Mouse (Mus musculus) CH12.LX (cell line): ENCODE results near the gene Gja5. TPM values are rescaled to one million over a fixed set of nuclear protein-coding genes. Genes with fewer than 3 reads are reported as not detected.

Experiments used
- DNase-seq: peaks from one replicate; pipeline ENCODE4 v3.0.0-alpha.2; 2013; ENCODE audit errors: extremely low read depth
- H3K27ac ChIP-seq: 2 replicates; pipeline ENCODE4 v1.5.1; 2012; ENCODE audit warnings: low read depth, mild to moderate bottlenecking, control low read depth, moderate library complexity; ENCODE audit not compliant: insufficient read depth
- H3K27me3 ChIP-seq: replicated peaks from 2 replicates; pipeline ENCODE3; 2012; ENCODE audit warnings: inconsistent platforms
- H3K36me3 ChIP-seq, 2 experiments: replicated peaks in 1 of 2; 2 replicates each; pipeline versions ENCODE3 to v1.6.1; 2012; ENCODE audit warnings: inconsistent platforms in 1 of 2, low read length in 1 of 2, mild to moderate bottlenecking in 1 of 2, mixed read lengths in 1 of 2, moderate library complexity in 1 of 2; ENCODE audit not compliant: control insufficient read depth in 1 of 2, insufficient read depth in 1 of 2
- H3K4me1 ChIP-seq, 2 experiments: 2 replicates each; pipeline ENCODE4 v1.6.1; 2012; ENCODE audit warnings: inconsistent platforms in 1 of 2, moderate library complexity in 1 of 2; ENCODE audit not compliant: insufficient read depth in 2 of 2, control insufficient read depth in 1 of 2
- H3K4me2 ChIP-seq: 2 replicates; pipeline ENCODE4 v1.6.1; 2012; ENCODE audit warnings: low read depth, mild to moderate bottlenecking, control low read depth; ENCODE audit not compliant: poor library complexity, insufficient read depth, severe bottlenecking
- H3K4me3 ChIP-seq, 3 experiments: fragments of 150-350 bp in 1 of 3; sonication (generic) in 1 of 3; replicated peaks in 1 of 3; 2 replicates each; pipeline versions ENCODE3 to v1.5.1; 2011 to 2012; ENCODE audit warnings: low read depth in 2 of 3, low read length in 2 of 3, mild to moderate bottlenecking in 2 of 3, moderate library complexity in 2 of 3, control low read depth in 1 of 3, improper control_type of control experiment in 1 of 3, inconsistent platforms in 1 of 3, mixed read lengths in 1 of 3; ENCODE audit not compliant: poor library complexity in 1 of 3
- H3K79me2 ChIP-seq: replicated peaks from 2 replicates; pipeline ENCODE4 v1.6.1; 2012; ENCODE audit warnings: mild to moderate bottlenecking, moderate library complexity; ENCODE audit not compliant: control insufficient read depth, poor library complexity, insufficient read depth, severe bottlenecking; ENCODE audit errors: extremely low read depth
- H3K9ac ChIP-seq: 2 replicates; pipeline ENCODE4 v1.6.1; 2012; ENCODE audit warnings: low read depth, mild to moderate bottlenecking, control low read depth, moderate library complexity; ENCODE audit not compliant: insufficient read depth
- H3K9me3 ChIP-seq: replicated peaks from 2 replicates; pipeline ENCODE3; 2012; ENCODE audit warnings: low read length, inconsistent platforms, mixed read lengths
- BHLHE40 ChIP-seq: IDR thresholded peaks from 2 replicates; pipeline ENCODE4 v1.6.1; 2011; ENCODE audit warnings: mild to moderate bottlenecking, low read depth, low read length, improper control_type of control experiment
- CHD1 ChIP-seq: IDR thresholded peaks from 2 replicates; pipeline ENCODE4 v1.6.1; 2012; ENCODE audit warnings: low read depth, low read length, improper control_type of control experiment, inconsistent platforms
- CHD2 ChIP-seq: IDR thresholded peaks from 2 replicates; pipeline ENCODE4 v1.6.1; 2011; ENCODE audit warnings: low read length, improper control_type of control experiment
- CTCF ChIP-seq, 2 experiments: IDR thresholded peaks in 1 of 2; conservative IDR thresholded peaks in 1 of 2; 2 replicates each; pipeline ENCODE4 v1.5.1; 2011 to 2012; ENCODE audit warnings: low read depth in 2 of 2, low read length in 2 of 2, improper control_type of control experiment in 1 of 2, inconsistent platforms in 1 of 2, mild to moderate bottlenecking in 1 of 2, moderate library complexity in 1 of 2
- E2F4 ChIP-seq: IDR thresholded peaks from 2 replicates; pipeline ENCODE4 v1.6.1; 2011; ENCODE audit warnings: low read depth, low read length, improper control_type of control experiment; ENCODE audit not compliant: insufficient replicate concordance
- ELF1 ChIP-seq: IDR thresholded peaks from 2 replicates; pipeline ENCODE4 v1.6.1; 2014; ENCODE audit warnings: low read depth, mild to moderate bottlenecking, inconsistent platforms, low read length, improper control_type of control experiment
- EP300 ChIP-seq: IDR thresholded peaks from 2 replicates; pipeline ENCODE4 v1.6.1; 2011; ENCODE audit warnings: low read length, improper control_type of control experiment
- ETS1 ChIP-seq: conservative IDR thresholded peaks from 2 replicates; pipeline ENCODE4 v1.6.1; 2012; ENCODE audit warnings: low read depth, mild to moderate bottlenecking, inconsistent platforms, low read length, improper control_type of control experiment, moderate library complexity
- HCFC1 ChIP-seq: IDR thresholded peaks from 2 replicates; pipeline ENCODE4 v1.6.1; 2012; ENCODE audit warnings: low read depth, mild to moderate bottlenecking, inconsistent platforms, low read length, improper control_type of control experiment
- JUN ChIP-seq: IDR thresholded peaks from 2 replicates; pipeline ENCODE4 v1.6.1; 2011; ENCODE audit warnings: low read depth, mild to moderate bottlenecking, low read length, improper control_type of control experiment, moderate library complexity; ENCODE audit not compliant: insufficient read depth
- JUND ChIP-seq: conservative IDR thresholded peaks from 2 replicates; pipeline ENCODE4 v1.6.1; 2011; ENCODE audit warnings: low read depth, low read length, improper control_type of control experiment
- KAT2A ChIP-seq: IDR thresholded peaks from 2 replicates; pipeline ENCODE4 v1.6.1; 2012; ENCODE audit warnings: low read length, improper control_type of control experiment, inconsistent platforms; ENCODE audit not compliant: insufficient replicate concordance
- MAFK ChIP-seq: IDR thresholded peaks from 2 replicates; pipeline ENCODE4 v1.6.1; 2011; ENCODE audit warnings: low read length, improper control_type of control experiment; ENCODE audit not compliant: insufficient replicate concordance
- MEF2A ChIP-seq: IDR thresholded peaks from 2 replicates; pipeline ENCODE4 v1.6.1; 2014; ENCODE audit warnings: low read depth, mild to moderate bottlenecking, inconsistent platforms, low read length, improper control_type of control experiment, borderline replicate concordance
- MXI1 ChIP-seq: IDR thresholded peaks from 2 replicates; pipeline ENCODE4 v1.6.1; 2011; ENCODE audit warnings: mild to moderate bottlenecking, low read depth, low read length, improper control_type of control experiment
- MYC ChIP-seq: IDR thresholded peaks from 2 replicates; pipeline ENCODE4 v1.6.1; 2011; ENCODE audit warnings: low read depth, mild to moderate bottlenecking, improper control_type of control experiment, low read length
- NELFE ChIP-seq: IDR thresholded peaks from 2 replicates; pipeline ENCODE4 v1.6.1; 2011; ENCODE audit warnings: low read depth, low read length, improper control_type of control experiment
- NRF1 ChIP-seq: IDR thresholded peaks from 2 replicates; pipeline ENCODE4 v1.6.1; 2014; ENCODE audit warnings: low read depth, mild to moderate bottlenecking, inconsistent platforms, low read length, improper control_type of control experiment, moderate library complexity
- PAX5 ChIP-seq: IDR thresholded peaks from 2 replicates; pipeline ENCODE4 v1.6.1; 2012; ENCODE audit warnings: low read length, inconsistent platforms, mixed read lengths
- POLR2AphosphoS2 ChIP-seq: IDR thresholded peaks from 2 replicates; pipeline ENCODE4 v1.6.1; 2011; ENCODE audit warnings: low read depth, low read length, improper control_type of control experiment
- SMC3 ChIP-seq: IDR thresholded peaks from 2 replicates; pipeline ENCODE4 v1.6.1; 2011; ENCODE audit warnings: low read depth, low read length, improper control_type of control experiment
- UBTF ChIP-seq: IDR thresholded peaks from 2 replicates; pipeline ENCODE4 v1.6.1; 2012; ENCODE audit warnings: low read depth, mild to moderate bottlenecking, inconsistent platforms, low read length, improper control_type of control experiment, moderate library complexity
- ZC3H11A ChIP-seq: IDR thresholded peaks from 2 replicates; pipeline ENCODE4 v1.6.1; 2012; ENCODE audit warnings: low read depth, mild to moderate bottlenecking, inconsistent platforms, low read length, improper control_type of control experiment
- ZMIZ1 ChIP-seq: IDR thresholded peaks from 2 replicates; pipeline ENCODE4 v1.6.1; 2012; ENCODE audit warnings: low read depth, mild to moderate bottlenecking, inconsistent platforms, low read length, improper control_type of control experiment
- dilution Hi-C: fragments of 300-500 bp; cut with MboI; formaldehyde crosslinking; loops from 2 replicates; pipeline ENCODE4 v1.14.3; 2020; ENCODE audit warnings: low sequenced_read_pairs; ENCODE audit not compliant: extremely low pct_unique_long_range_greater_than_20kb, extremely low pct_ligation_motif_present
- in situ Hi-C: fragments of 300-500 bp; cut with MboI; formaldehyde crosslinking; loops from 3 replicates; pipeline ENCODE4 v1.14.3; 2019; ENCODE audit warnings: low sequenced_read_pairs, low pct_ligation_motif_present, low pct_unique_long_range_greater_than_20kb, mixed read lengths
- polyA plus RNA-seq: library from polyadenylated mRNA; unstranded; fragments of >175 nt; gene quantifications from 2 replicates; pipeline ENCODE4 v1.2.1, GENCODE M21; 2012; ENCODE audit warnings: low read depth; ENCODE audit not compliant: insufficient read length
- total RNA-seq, 2 experiments: library from RNA; depleted of rRNA; stranded (reverse); fragments of 300-350 nt in 1 of 2; fragments of >200 nt in 1 of 2; gene quantifications; 2 replicates each; pipeline ENCODE4 v1.2.3; 2012 to 2014

The Gja5 gene
- total and polyA plus RNA-seq, 3 experiments, result not detected

- no peak for TF ChIP-seq POLR2AphosphoS2
- TF ChIP-seq CTCF (conservative IDR thresholded peaks at IDR 0.05 in 1 of 2, IDR thresholded peaks at IDR 0.05 in 1 of 2; ENCODE audit: low read depth in 2 of 2, low read length in 2 of 2), result no peak
- no peak for TF ChIP-seq BHLHE40
- TF ChIP-seq E2F4, result no peak
- no peak for TF ChIP-seq SMC3
- TF ChIP-seq HCFC1, result no peak
- TF ChIP-seq MYC, result no peak
- no peak for TF ChIP-seq UBTF
- no peak for TF ChIP-seq CHD1
- TF ChIP-seq MAFK, result no peak
- no peak for TF ChIP-seq NRF1
- no peak for TF ChIP-seq ZC3H11A
- TF ChIP-seq CHD2, result no peak
- TF ChIP-seq ELF1, result no peak
- no peak for TF ChIP-seq JUN
- TF ChIP-seq MXI1, result no peak
- no peak overlapping the region for H3K4me2 ChIP-seq
- no peaks in the 10 kb centered on the region for H3K79me2 ChIP-seq
- no peaks in the 10 kb centered on the region for H3K27me3 ChIP-seq
- H3K9me3 ChIP-seq, result no peaks in the 10 kb centered on the region
- H3K9ac ChIP-seq, result no peak overlapping the region
- dilution Hi-C loops (no loop called here), in situ Hi-C loops (no loop called here)
- no peaks in the 10 kb centered on the region for H3K36me3 ChIP-seq
- H3K27ac ChIP-seq, result no peak overlapping the region
- no peak for DNase-seq
- H3K4me3 ChIP-seq, result no peak overlapping the region
- H3K4me1 ChIP-seq, result no peaks in the 10 kb centered on the region
Observed at GRCm38 (mm10) chr3:96960597-96960996, 56.1 kb downstream of the Gja5 start.

DNA sequence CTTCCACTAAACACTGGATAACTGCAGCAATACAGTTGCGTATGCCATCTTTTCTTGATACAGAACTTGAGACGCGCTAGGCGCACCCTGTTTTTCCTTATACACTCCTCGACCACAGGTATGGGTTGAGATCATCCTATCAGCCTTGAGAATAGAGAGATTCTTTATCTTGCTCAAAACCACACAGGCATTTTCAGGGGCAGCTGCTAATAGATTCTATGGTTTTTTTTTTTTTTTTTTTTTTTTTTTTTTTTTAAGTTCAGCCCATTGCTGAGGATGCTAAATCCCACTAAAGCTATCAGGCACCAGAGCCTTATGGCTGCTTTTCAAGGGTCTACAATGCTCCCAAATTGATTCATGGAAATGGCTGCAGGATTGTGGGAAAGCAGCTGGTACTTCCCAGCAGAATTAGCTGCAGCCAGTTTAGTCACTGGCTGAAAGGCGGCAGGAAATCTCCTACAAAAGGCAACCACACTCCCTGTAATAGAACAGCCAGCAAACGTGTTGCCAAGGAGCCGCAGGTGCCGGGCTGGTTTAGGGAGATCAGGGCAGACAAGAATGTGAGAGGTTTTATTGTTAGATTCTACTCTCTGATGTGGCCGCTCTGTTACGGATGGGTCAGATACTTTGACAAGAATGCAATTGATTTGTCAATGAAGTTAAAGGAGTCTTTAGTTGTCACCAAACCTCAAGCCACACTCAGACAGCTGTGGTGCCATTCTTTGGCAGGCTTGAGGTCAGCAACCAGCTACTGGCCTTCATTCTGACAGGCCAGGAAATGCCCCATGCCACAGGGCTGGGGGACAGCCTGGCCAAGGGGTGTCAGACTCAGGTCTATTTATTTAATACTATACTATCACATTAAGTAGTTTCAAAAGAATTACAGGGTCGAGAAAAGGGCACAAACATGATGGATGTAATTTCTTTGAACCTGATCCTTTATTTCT, 58.9 kb downstream of the Gja5 start:
- TF ChIP-seq E2F4 (no peak), JUND (no peak), ELF1 (no peak), CTCF (conservative IDR thresholded peaks at IDR 0.05 in 1 of 2, IDR thresholded peaks at IDR 0.05 in 1 of 2; ENCODE audit: low read depth in 2 of 2, low read length in 2 of 2) (no peak), MEF2A (no peak), NELFE (no peak), EP300 (no peak), MAFK (no peak), ZC3H11A (no peak), PAX5 (no peak), ZMIZ1 (no peak), CHD2 (no peak), KAT2A (no peak), BHLHE40 (no peak), ETS1 (no peak), UBTF (no peak)
- Histone ChIP-seq H3K79me2 (no peaks in the 10 kb centered on the region), H3K4me3 (no peak overlapping the region), H3K4me1 (no peaks in the 10 kb centered on the region), H3K27ac (no peak overlapping the region), H3K9ac (no peak overlapping the region), H3K36me3 (no peaks in the 10 kb centered on the region), H3K27me3 (no peaks in the 10 kb centered on the region), H3K9me3 (no peaks in the 10 kb centered on the region), H3K4me2 (no peak overlapping the region)
- no peak for DNase-seq
- in situ Hi-C loops, result no loop called here
- dilution Hi-C loops, result no loop called here
